Mouse (Mus musculus) leukemia stem cell, adult 10-12 weeks (primary cell): ENCODE results near the gene Smc1b. TPM values are rescaled to one million over a fixed set of nuclear protein-coding genes. Genes with fewer than 3 reads are reported as not detected.

Experiments
- polyA plus RNA-seq: library from polyadenylated mRNA; stranded (reverse); fragments of >175 nt; gene quantifications from 2 replicates; pipeline ENCODE4 v1.2.3, GENCODE M21; 2012; ENCODE audit warnings: low replicate concordance

The Smc1b gene
- polyA plus RNA-seq: not detected in 2 replicates

GRCm38 (mm10) chr15:85131275-85132192, at the start of gene Smc1b, which contains the start of gene Ribc2:
Gene Smc1b (minus strand): TSS chr15:85131964.
Gene Ribc2 (plus strand): TSS chr15:85132078.

GRCm38 (mm10) chr15:85028648-85029047, 103.1 kb downstream of the Smc1b start, which contains the start of gene Fam118a:
Gene Fam118a (plus strand): TSS chr15:85028948.

GRCm38 (mm10) chr15:85016951-85017664, 114.7 kb downstream of the Smc1b start, which contains the start of gene Upk3a:
Gene Upk3a (plus strand): TSS chr15:85017141.

Other genes with a start within 250 kb of the Smc1b start
- 0.05 and 0.10 TPM in 2 replicates for gene Gm29666, start 211.9 kb downstream of the Smc1b start, polyA plus RNA-seq
- gene Nup50, start 208.6 kb downstream of the Smc1b start, polyA plus RNA-seq: 5.9 and 16.6 TPM in 2 replicates
- gene 5031439G07Rik, start 143.4 kb downstream of the Smc1b start, polyA plus RNA-seq: 30.2 and 31.4 TPM in 2 replicates
- not detected in 2 replicates for gene Upk3a, start 114.8 kb downstream of the Smc1b start, polyA plus RNA-seq
- 1.5 and 2.3 TPM in 2 replicates for gene Fam118a, start 103.0 kb downstream of the Smc1b start, polyA plus RNA-seq
- not detected in 2 replicates for gene Ribc2, start 114 bp upstream of the Smc1b start, polyA plus RNA-seq
- gene Fbln1, start 74.0 kb upstream of the Smc1b start, polyA plus RNA-seq: 0.19 TPM in 1 of 2 replicates, not detected in the other
- 31.1 and 56.5 TPM in 2 replicates for gene Atxn10, start 204.3 kb upstream of the Smc1b start, polyA plus RNA-seq